Mouse (Mus musculus) stomach, embryonic 15.5 days (tissue): ENCODE data around the gene Glt6d1. TPM values are rescaled to one million over a fixed set of nuclear protein-coding genes. Genes with fewer than 3 reads are reported as not detected.

ENCODE experiments used
- ATAC-seq: fragments of 200-750 bp; cut with Nextera tagmentation; 2 replicates; pipeline ENCODE4 v1.8.0; 2017; ENCODE audit warnings: low read depth, moderate number of reproducible peaks, moderate TSS enrichment; ENCODE audit not compliant: insufficient read depth, low FRiP score
- H3K27ac ChIP-seq: fragments of 300-500 bp; sonication (generic); 2 replicates; pipeline ENCODE4 v1.5.1; 2015; ENCODE audit warnings: mild to moderate bottlenecking, inconsistent platforms
- H3K27me3 ChIP-seq: fragments of 300-500 bp; sonication (generic); replicated peaks from 2 replicates; pipeline ENCODE4 v1.6.1; 2015; ENCODE audit warnings: inconsistent platforms
- H3K36me3 ChIP-seq: fragments of 300-500 bp; sonication (generic); 2 replicates; pipeline ENCODE4 v1.6.1; 2015; ENCODE audit warnings: inconsistent platforms
- H3K4me1 ChIP-seq: fragments of 300-500 bp; sonication (generic); 2 replicates; pipeline ENCODE4 v1.6.1; 2015; ENCODE audit warnings: inconsistent platforms
- H3K4me2 ChIP-seq: fragments of 300-500 bp; sonication (generic); 2 replicates; pipeline ENCODE4 v1.6.1; 2015; ENCODE audit warnings: mild to moderate bottlenecking, inconsistent platforms
- H3K4me3 ChIP-seq: fragments of 300-500 bp; sonication (generic); replicated peaks from 2 replicates; pipeline ENCODE4 v1.5.1; 2015; ENCODE audit warnings: inconsistent platforms
- H3K9ac ChIP-seq: fragments of 300-500 bp; sonication (generic); 2 replicates; pipeline ENCODE4 v1.6.1; 2015; ENCODE audit warnings: inconsistent platforms
- H3K9me3 ChIP-seq: fragments of 300-500 bp; sonication (generic); 2 replicates; pipeline ENCODE4 v1.6.1; 2016; ENCODE audit warnings: inconsistent platforms
- WGBS: fragments of 180-500 bp; shearing (Covaris S2); methylation state at CpG from one replicate; pipeline ENCODE4 v1.1.7; 2015; 5-methylcytosine and 5-hydroxymethylcytosine counted together
- polyA plus RNA-seq: library from polyadenylated mRNA; unstranded; fragments of >200 nt; fragmentation: Nextera tagmentation; extraction: Ambion mirVana; gene quantifications from 2 replicates; pipeline ENCODE4 v1.2.1, GENCODE M21; 2015

Glt6d1 gene
- polyA plus RNA-seq, 1 experiment from 2014 or later, result not detected

DNA sequence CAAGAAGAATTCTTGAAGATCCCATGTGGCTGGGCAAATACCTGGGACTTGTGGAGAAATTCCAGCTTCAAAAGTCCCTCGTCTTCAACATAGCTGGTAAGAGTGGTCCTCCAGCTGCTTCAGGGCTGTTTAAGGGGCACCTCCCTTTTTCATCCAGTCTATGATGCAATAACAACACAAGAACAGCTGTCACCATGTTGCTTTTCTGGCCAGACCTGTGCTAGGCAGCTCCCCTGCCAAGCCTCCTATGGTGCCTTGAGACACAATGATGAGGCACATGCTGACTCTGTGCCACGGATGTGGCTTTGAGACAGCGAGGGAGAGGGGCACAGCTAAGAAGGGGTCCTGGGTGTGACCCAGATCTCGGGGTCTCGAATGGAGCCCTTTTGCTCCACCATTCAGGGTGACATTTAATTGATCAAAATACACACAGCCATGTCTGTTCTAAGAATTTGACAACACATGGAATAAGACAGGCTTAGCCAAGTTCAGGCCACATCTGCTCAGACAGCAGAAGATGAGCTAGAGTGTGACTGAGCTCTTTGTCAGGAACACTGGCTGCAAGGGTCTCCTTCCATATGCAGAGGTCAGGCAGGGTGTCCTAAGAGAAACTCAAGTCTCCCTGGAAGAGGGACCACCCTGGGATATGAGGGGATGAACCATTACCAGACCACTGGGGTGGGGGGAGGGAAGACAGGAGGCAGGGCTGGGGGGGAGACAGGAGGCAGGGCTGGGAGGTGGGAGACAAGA lies 29.9 kb downstream of the Glt6d1 start:
- Histone ChIP-seq H3K36me3 (no peaks in the 10 kb centered on the region), H3K9ac (no peak overlapping the region), H3K4me2 (no peak overlapping the region), H3K27me3 (no peaks in the 10 kb centered on the region), H3K9me3 (no peaks in the 10 kb centered on the region), H3K4me1 (no peaks in the 10 kb centered on the region), H3K27ac (no peak overlapping the region), H3K4me3 (no peak overlapping the region)
- ATAC-seq, result no peak
- WGBS, result 55% methylated on average over 5 of the region's 5 CpGs

DNA sequence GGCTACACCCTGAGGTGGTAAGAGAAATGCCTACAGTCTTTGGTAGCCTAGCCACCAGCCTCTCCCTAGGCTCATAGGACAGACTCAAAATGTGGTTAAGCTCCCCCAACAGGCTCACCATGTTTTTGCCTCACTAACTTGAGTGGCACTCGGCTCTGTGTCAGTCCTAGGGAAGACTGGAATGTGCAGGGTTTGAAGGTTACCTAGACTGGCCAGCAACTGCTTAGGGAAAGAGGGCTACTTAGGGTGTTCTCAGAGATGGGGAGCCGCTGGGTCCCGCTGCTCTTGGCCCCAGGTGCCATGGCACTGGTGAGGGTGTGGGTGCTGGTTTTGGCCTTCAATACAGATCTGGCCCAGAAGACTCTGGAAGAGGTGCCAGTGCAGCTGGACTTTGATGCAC lies 33.7 kb downstream of the Glt6d1 start, which contains the start of gene Gm13539:
Gene Gm13539, plus strand, starts transcription at position 301 of the 400 bp plus-strand sequence.
- no peaks in the 10 kb centered on the region for H3K9me3 ChIP-seq
- no peak within 1 kb of the TSS for H3K4me2 ChIP-seq
- 88% methylated on average over 3 of the region's 3 CpGs for WGBS
- H3K9ac ChIP-seq, result no peak within 1 kb of the TSS
- no peak within 1 kb of the TSS for H3K27ac ChIP-seq
- no peak within 1 kb of the TSS for H3K4me3 ChIP-seq
- H3K4me1 ChIP-seq, result no peaks in the 10 kb centered on the region
- H3K36me3 ChIP-seq, result no peaks in the 10 kb centered on the region
- H3K27me3 ChIP-seq, result no peaks in the 10 kb centered on the region
- ATAC-seq, result no peak

DNA sequence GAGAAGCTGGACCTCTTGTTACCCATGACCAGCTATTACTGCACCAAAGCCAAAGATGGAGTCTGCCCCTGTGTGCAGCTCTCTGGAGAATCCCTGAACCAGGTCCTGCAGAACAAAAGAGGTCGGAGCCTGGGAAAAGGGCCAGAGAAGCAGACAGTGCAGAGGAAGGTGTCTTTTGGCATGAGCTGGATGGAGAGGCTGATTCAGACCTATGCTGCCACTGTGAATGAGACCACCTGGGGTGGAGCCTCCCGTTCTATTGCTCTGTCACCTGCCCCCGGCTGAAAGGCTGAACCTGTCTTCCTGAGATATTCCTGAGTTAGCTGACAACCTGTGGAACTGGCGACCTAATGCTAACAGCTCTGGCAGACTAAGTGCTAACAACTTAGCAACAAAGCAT lies 34.7 kb downstream of the Glt6d1 start:
- Histone ChIP-seq H3K9ac (no peak overlapping the region), H3K9me3 (no peaks in the 10 kb centered on the region), H3K4me2 (no peak overlapping the region), H3K27me3 (no peaks in the 10 kb centered on the region), H3K4me3 (no peak overlapping the region), H3K36me3 (no peaks in the 10 kb centered on the region), H3K4me1 (no peaks in the 10 kb centered on the region), H3K27ac (no peak overlapping the region)
- ATAC-seq, result no peak
- 34% methylated on average over 4 of the region's 4 CpGs for WGBS

DNA sequence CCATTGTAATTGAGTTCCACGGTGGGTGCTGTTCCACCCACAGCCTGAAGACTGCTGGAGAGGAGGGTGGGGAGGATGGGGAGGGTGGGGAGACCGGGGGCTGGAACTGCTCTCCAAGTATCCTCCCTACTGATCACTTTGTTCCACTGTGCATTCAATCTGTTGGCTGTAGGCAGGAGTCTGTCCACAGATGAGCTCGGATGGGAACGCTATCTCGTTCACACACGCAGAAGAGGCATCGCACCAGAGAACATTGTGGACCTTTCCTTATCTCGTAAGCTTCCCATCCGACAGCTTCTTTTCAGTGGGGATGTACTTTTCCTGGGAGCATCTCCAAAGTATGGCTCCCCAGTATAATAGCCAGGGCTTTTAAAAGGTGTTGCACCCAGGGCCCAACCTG lies 36.6 kb downstream of the Glt6d1 start:
- no peak overlapping the region for H3K4me3 ChIP-seq
- no peak overlapping the region for H3K9ac ChIP-seq
- H3K36me3 ChIP-seq, result no peaks in the 10 kb centered on the region
- H3K4me1 ChIP-seq, result no peaks in the 10 kb centered on the region
- no peaks in the 10 kb centered on the region for H3K27me3 ChIP-seq
- ATAC-seq, result no peak
- no peaks in the 10 kb centered on the region for H3K9me3 ChIP-seq
- no peak overlapping the region for H3K4me2 ChIP-seq
- WGBS, result 84% methylated on average over 9 of the region's 9 CpGs
- H3K27ac ChIP-seq, result no peak overlapping the region

DNA sequence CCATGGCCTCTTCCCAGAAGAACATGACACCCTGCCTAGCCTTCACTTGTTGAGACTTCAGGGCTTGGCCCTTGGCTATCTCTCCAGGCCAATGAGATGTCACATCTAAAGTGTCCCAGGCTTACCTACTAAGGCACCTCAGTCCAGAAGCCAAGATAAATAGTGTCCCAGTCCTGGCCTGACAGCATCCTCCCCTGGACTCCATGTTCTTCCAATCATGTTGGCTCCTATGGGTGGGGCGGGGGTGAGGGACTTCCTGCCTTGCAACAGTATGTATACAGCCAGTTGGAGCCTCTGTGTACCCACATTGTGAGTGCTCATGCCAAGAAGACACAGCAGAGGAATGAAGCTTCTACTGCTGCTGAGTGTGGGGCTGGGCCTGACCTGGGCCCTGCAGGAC lies 38.9 kb downstream of the Glt6d1 start, which contains the start of gene Lcn11:
Gene Lcn11, plus strand, starts transcription at position 301 of the 400 bp plus-strand sequence.
- no peak within 1 kb of the TSS for H3K4me2 ChIP-seq
- H3K27me3 ChIP-seq, result no peaks in the 10 kb centered on the region
- no peak within 1 kb of the TSS for H3K4me3 ChIP-seq
- H3K36me3 ChIP-seq, result no peaks in the 10 kb centered on the region
- H3K9ac ChIP-seq, result no peak within 1 kb of the TSS
- no peak within 1 kb of the TSS for H3K27ac ChIP-seq
- no peaks in the 10 kb centered on the region for H3K4me1 ChIP-seq
- no peak for ATAC-seq
- 83% methylated on average over 1 of the region's 1 CpGs for WGBS
- no peaks in the 10 kb centered on the region for H3K9me3 ChIP-seq

- Histone ChIP-seq H3K36me3 (no peaks in the 10 kb centered on the region), H3K27me3 (no peaks in the 10 kb centered on the region), H3K9ac (no peak overlapping the region), H3K4me2 (no peak overlapping the region), H3K27ac (no peak overlapping the region), H3K4me3 (no peak overlapping the region), H3K4me1 (no peaks in the 10 kb centered on the region), H3K9me3 (no peaks in the 10 kb centered on the region)
- ATAC-seq, result no peak
- WGBS, result 76% methylated on average over 3 of the region's 3 CpGs
Measured at GRCm38 (mm10) chr2:25775991-25776390, 39.7 kb downstream of the Glt6d1 start.

GRCm38 (mm10) chr2:25774640-25775039 lies 41.0 kb downstream of the Glt6d1 start:
- no peak overlapping the region for H3K4me3 ChIP-seq
- no peaks in the 10 kb centered on the region for H3K36me3 ChIP-seq
- no peak for ATAC-seq
- WGBS, result 76% methylated on average over 2 of the region's 2 CpGs
- H3K9ac ChIP-seq, result no peak overlapping the region
- no peak overlapping the region for H3K4me2 ChIP-seq
- no peaks in the 10 kb centered on the region for H3K27me3 ChIP-seq
- no peaks in the 10 kb centered on the region for H3K9me3 ChIP-seq
- H3K4me1 ChIP-seq, result no peaks in the 10 kb centered on the region
- no peak overlapping the region for H3K27ac ChIP-seq

DNA sequence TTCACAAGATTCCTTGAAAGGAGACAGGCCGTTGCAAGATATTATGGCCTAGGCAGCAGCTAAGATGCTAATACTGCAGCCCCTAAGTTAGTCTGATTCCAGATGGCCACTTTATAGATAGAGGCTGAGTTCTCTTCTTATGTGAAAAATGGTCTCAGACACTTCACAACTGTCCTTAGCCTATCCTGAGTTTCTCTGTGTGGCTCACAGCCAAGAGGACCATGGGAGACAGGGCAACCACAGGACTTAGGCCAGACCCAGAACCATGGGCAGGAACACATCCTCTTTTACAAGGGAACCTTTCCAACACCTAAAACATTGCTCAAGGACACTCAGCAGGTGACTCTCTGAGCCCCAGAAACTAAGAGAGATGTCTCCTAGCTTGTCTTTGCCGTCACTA lies 42.1 kb downstream of the Glt6d1 start:
- Histone ChIP-seq H3K4me3 (no peak overlapping the region), H3K4me1 (no peaks in the 10 kb centered on the region), H3K9ac (no peak overlapping the region), H3K27me3 (no peaks in the 10 kb centered on the region), H3K4me2 (no peak overlapping the region), H3K27ac (no peak overlapping the region), H3K9me3 (no peaks in the 10 kb centered on the region), H3K36me3 (no peaks in the 10 kb centered on the region)
- WGBS, result 73% methylated on average over 2 of the region's 2 CpGs
- ATAC-seq, result no peak

- Histone ChIP-seq H3K27ac (no peak overlapping the region), H3K9me3 (no peaks in the 10 kb centered on the region), H3K4me1 (no peaks in the 10 kb centered on the region), H3K36me3 (no peaks in the 10 kb centered on the region), H3K9ac (no peak overlapping the region), H3K27me3 (no peaks in the 10 kb centered on the region), H3K4me2 (no peak overlapping the region), H3K4me3 (no peak overlapping the region)
- ATAC-seq, result no peak
- 78% methylated on average over 4 of the region's 4 CpGs for WGBS
Measured at GRCm38 (mm10) chr2:25767764-25768163, 47.9 kb downstream of the Glt6d1 start.

GRCm38 (mm10) chr2:25765269-25765668 lies 50.4 kb downstream of the Glt6d1 start, which contains the start of gene Lcn3:
Gene Lcn3, plus strand, starts transcription at chr2:25765569.
- Histone ChIP-seq H3K4me1 (no peaks in the 10 kb centered on the region), H3K9me3 (no peaks in the 10 kb centered on the region), H3K9ac (no peak within 1 kb of the TSS), H3K4me3 (no peak within 1 kb of the TSS), H3K27ac (no peak within 1 kb of the TSS), H3K27me3 (no peaks in the 10 kb centered on the region), H3K36me3 (no peaks in the 10 kb centered on the region), H3K4me2 (no peak within 1 kb of the TSS)
- ATAC-seq, result no peak
- WGBS, result 27% methylated on average over 2 of the region's 2 CpGs

DNA sequence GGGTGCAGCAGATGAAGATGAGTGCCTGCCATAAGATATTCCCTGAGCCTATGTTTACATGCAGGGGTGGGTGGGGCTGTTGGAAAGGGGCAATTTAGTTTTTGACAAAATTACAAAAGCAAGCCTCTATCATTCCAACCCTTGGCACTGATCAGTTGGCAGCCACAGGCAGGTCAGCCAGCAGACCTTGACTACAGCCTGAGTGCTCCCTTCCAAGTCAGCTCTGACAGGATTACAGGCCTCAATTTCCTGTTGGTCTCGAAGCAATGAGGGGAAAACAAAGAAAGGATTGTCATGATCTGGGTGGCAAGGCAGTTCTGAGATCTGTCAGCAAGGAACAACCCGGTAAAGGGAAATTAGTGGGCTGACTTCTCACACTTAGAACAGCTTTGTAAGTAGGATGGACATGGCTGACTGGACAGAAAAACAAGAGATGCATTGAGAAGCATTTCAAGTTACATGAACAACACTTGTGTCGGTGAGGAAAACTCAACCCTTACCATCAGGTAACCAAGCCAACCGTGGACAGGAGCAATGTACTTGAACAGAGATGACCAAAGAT lies 57.5 kb downstream of the Glt6d1 start:
- no peak overlapping the region for H3K4me3 ChIP-seq
- H3K4me1 ChIP-seq, result no peaks in the 10 kb centered on the region
- no peaks in the 10 kb centered on the region for H3K27me3 ChIP-seq
- H3K9me3 ChIP-seq, result no peaks in the 10 kb centered on the region
- no peak overlapping the region for H3K4me2 ChIP-seq
- no peak overlapping the region for H3K27ac ChIP-seq
- WGBS, result 68% methylated on average over 4 of the region's 4 CpGs
- H3K36me3 ChIP-seq, result no peaks in the 10 kb centered on the region
- no peak overlapping the region for H3K9ac ChIP-seq
- ATAC-seq, result no peak

DNA sequence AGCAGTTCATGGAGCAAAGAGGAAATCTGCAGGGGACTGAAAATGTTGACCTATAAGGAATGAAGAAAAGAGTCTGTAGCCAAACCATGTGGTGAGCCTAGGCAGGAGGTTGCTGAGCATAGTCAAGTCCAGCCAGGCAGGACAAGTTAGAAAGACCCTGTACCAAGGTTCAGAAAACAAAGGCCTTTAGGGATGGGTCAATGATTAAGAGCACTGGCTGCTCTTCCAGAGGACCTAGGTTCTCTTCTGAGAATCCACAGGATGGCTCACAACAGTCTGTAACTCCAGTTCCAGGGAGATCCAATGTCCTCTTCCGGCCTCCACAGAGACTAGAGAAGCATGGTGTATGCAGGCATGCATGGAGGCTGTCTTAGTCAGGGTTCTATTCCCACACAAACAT lies 61.4 kb downstream of the Glt6d1 start:
- Histone ChIP-seq H3K27ac (no peak overlapping the region), H3K27me3 (no peaks in the 10 kb centered on the region), H3K9me3 (no peaks in the 10 kb centered on the region), H3K4me2 (no peak overlapping the region), H3K36me3 (no peaks in the 10 kb centered on the region), H3K4me3 (no peak overlapping the region), H3K9ac (no peak overlapping the region), H3K4me1 (no peaks in the 10 kb centered on the region)
- no peak for ATAC-seq
- WGBS, result 86% methylated on average over 1 of the region's 1 CpGs
